8 mouse cellular contexts compared by ENCODE assay signal in genomic region chr10:81644162-81644561, GRCm38 (mm10). TPM values are rescaled to one million over a fixed set of nuclear protein-coding genes. Genes with fewer than 3 reads are reported as not detected.
DNase-seq lines count a peak whose midpoint lies in the region; ATAC-seq and TF ChIP-seq lines count a peak whose summit lies in the region.

No protein-coding gene starts in this region.

- peaks cover 17% of the 10 kb centered on the region for H3K79me2 ChIP-seq in C2C12 (ENCODE audit: control insufficient read depth, insufficient read depth)

- 56% methylated on average over 2 of the region's 2 CpGs for WGBS in heart, embryonic 11.5 days (ENCODE audit: insufficient replicate concordance)
- 62% methylated on average over 2 of the region's 2 CpGs for WGBS in forebrain, embryonic 12.5 days
- 41% methylated on average over 2 of the region's 2 CpGs for WGBS in liver, embryonic 14.5 days (ENCODE audit: insufficient replicate concordance)

- H3K9ac ChIP-seq in heart, embryonic 11.5 days (ENCODE audit: low read depth, low read length): peak overlapping the region; percentile 97
- H3K9ac ChIP-seq in forebrain, embryonic 12.5 days: peak overlapping the region; percentile 90
- H3K9ac ChIP-seq in liver, embryonic 14.5 days (replicated peaks): no peak overlapping the region; the same call in 1 of the 2 replicates

- peak overlapping the region; percentile 95 for H3K4me2 ChIP-seq in heart, embryonic 11.5 days
- H3K4me2 ChIP-seq in forebrain, embryonic 12.5 days: peak overlapping the region; percentile 93
- H3K4me2 ChIP-seq in liver, embryonic 14.5 days (ENCODE audit: low read depth): peak overlapping the region; percentile 70

- peaks cover 11% of the 10 kb centered on the region for H3K4me1 ChIP-seq in heart, embryonic 11.5 days (ENCODE audit: control insufficient read depth, insufficient read depth, low read length)
- H3K4me1 ChIP-seq in forebrain, embryonic 12.5 days: peaks cover 32% of the 10 kb centered on the region
- peaks cover 0 to 17% of the 10 kb centered on the region in 2 experiments; a peak in 3 of 4 replicates for H3K4me1 ChIP-seq in liver, embryonic 14.5 days (replicated peaks; ENCODE audit: control insufficient read depth in 2 of 2, insufficient read depth in 2 of 2, low read length in 1 of 2)

- H3K27ac ChIP-seq in heart, embryonic 11.5 days (ENCODE audit: low read depth, low read length): peak overlapping the region; percentile 98; the same call in 1 of the 2 replicates
- peak overlapping the region; percentile 97 for H3K27ac ChIP-seq in forebrain, embryonic 12.5 days
- H3K27ac ChIP-seq in liver, embryonic 14.5 days: no peak overlapping the region

- no peaks in the 10 kb centered on the region; the same call in 1 of the 2 replicates for H3K36me3 ChIP-seq in heart, embryonic 11.5 days (ENCODE audit: control insufficient read depth, insufficient read depth, low read length)
- no peaks in the 10 kb centered on the region for H3K36me3 ChIP-seq in C2C12 (ENCODE audit: control insufficient read depth, insufficient read depth)
- no peaks in the 10 kb centered on the region for H3K36me3 ChIP-seq in forebrain, embryonic 12.5 days (replicated peaks)
- no peaks in the 10 kb centered on the region for H3K36me3 ChIP-seq in liver, embryonic 14.5 days (replicated peaks; ENCODE audit: control insufficient read depth, insufficient read depth, low read depth)

- ATAC-seq in heart, embryonic 11.5 days (replicated peaks; ENCODE audit: insufficient number of reproducible peaks, low FRiP score, low TSS enrichment): no peak
- ATAC-seq in forebrain, embryonic 12.5 days (ENCODE audit: low FRiP score): peak; percentile 11; the same call in 1 of the 2 replicates
- ATAC-seq in liver, embryonic 14.5 days (ENCODE audit: insufficient read depth): no peak

- H3ac ChIP-seq in C2C12 (ENCODE audit: control insufficient read depth, insufficient read length, low read depth): peak overlapping the region; percentile 35

- H3K27me3 ChIP-seq in heart, embryonic 11.5 days (ENCODE audit: control insufficient read depth, insufficient read depth, low read length): no peaks in the 10 kb centered on the region
- no peaks in the 10 kb centered on the region for H3K27me3 ChIP-seq in C2C12 (ENCODE audit: control insufficient read depth, insufficient read depth, insufficient read length)
- H3K27me3 ChIP-seq in forebrain, embryonic 12.5 days: peaks cover 3% of the 10 kb centered on the region; the same call in 1 of the 2 replicates
- no peaks in the 10 kb centered on the region for H3K27me3 ChIP-seq in liver, embryonic 14.5 days (ENCODE audit: control insufficient read depth, insufficient read depth, low read length)

- no peaks in the 10 kb centered on the region for H3K9me3 ChIP-seq in heart, embryonic 11.5 days (replicated peaks; ENCODE audit: control insufficient read depth, low read length)
- H3K9me3 ChIP-seq in forebrain, embryonic 12.5 days: no peaks in the 10 kb centered on the region
- H3K9me3 ChIP-seq in liver, embryonic 14.5 days (ENCODE audit: control insufficient read depth, low read length): no peaks in the 10 kb centered on the region

- no peak for TF ChIP-seq EP300 in liver, embryonic 14.5 days (IDR thresholded peaks at IDR 0.05; ENCODE audit: low read depth)

- intact Hi-C loops in heart, postnatal 36 days (cut with DNase I): loop anchor here (5.0 kb wide), 2 partner anchors 403 to 528 kb away; partner anchors contain the start of gene Zfp873

- peak overlapping the region; percentile 77 for H3K4me3 ChIP-seq in heart, embryonic 11.5 days (ENCODE audit: low read depth, low read length)
- peak overlapping the region; percentile 51 for H3K4me3 ChIP-seq in C2C12 (ENCODE audit: insufficient read depth, poor library complexity, severe bottlenecking)
- peak overlapping the region; percentile 67 for H3K4me3 ChIP-seq in forebrain, embryonic 12.5 days (replicated peaks)
- peak overlapping the region; percentile 7 to 68; a peak in 3 of 4 replicates for H3K4me3 ChIP-seq in liver, embryonic 14.5 days (ENCODE audit: insufficient read depth in 1 of 2, low read depth in 2 of 2, low read length in 2 of 2)

- TF ChIP-seq CTCF in C2C12 (IDR thresholded peaks at IDR 0.05; ENCODE audit: control insufficient read depth, insufficient read depth, insufficient read length): no peak
- no peak for TF ChIP-seq CTCF in liver, embryonic 14.5 days (IDR thresholded peaks at IDR 0.05; ENCODE audit: low read depth)

- H3K79me3 ChIP-seq in C2C12 (ENCODE audit: low read depth): peaks cover 2% of the 10 kb centered on the region

- no peak for DNase-seq in heart, postnatal 36 days
- DNase-seq in liver, embryonic 14.5 days (ENCODE audit: low read depth in 3 of 3, low spot score in 3 of 3): no peak
- DNase-seq in urinary bladder, postnatal 14 days (ENCODE audit: low spot score): no peak
- DNase-seq in spleen, adult 18-20 months: no peak
- no peak for DNase-seq in frontal cortex, adult 2 months (ENCODE audit: extremely low spot score in 1 of 2, low spot score in 1 of 2)

TF ChIP-seq in C2C12, 6 proteins besides CTCF, POLR2A, EP300 and RAD21:
- TF ChIP-seq USF1 (IDR thresholded peaks at IDR 0.05; ENCODE audit: low read depth) (no peak), MAX (IDR thresholded peaks at IDR 0.05) (no peak), MYOG (IDR thresholded peaks at IDR 0.05; ENCODE audit: control insufficient read depth, extremely low read depth, insufficient read length) (no peak), MYOD1 (IDR thresholded peaks at IDR 0.05; ENCODE audit: control insufficient read depth, insufficient read length, low read depth) (no peak), FOSL1 (IDR thresholded peaks at IDR 0.05; ENCODE audit: insufficient read depth, low read length, poor library complexity, severe bottlenecking) (no peak), CEBPB (IDR thresholded peaks at IDR 0.05; ENCODE audit: low read depth) (no peak)

RNA-seq across cellular contexts. Expression of gene Gm10778, which starts 4.7 kb away (rescaled TPM):
- 2.9 and 3.3 TPM in 2 replicates for polyA plus RNA-seq in heart, embryonic 11.5 days (2014; fragmentation: Nextera tagmentation; extraction: Ambion mirVana)
- total RNA-seq in heart, postnatal 36 days (2021): 1 to 10 TPM; 1.7 to 2.5 TPM
- polyA plus RNA-seq in C2C12 (2012; fragmentation: generic; extraction: Trizol): 0.56 TPM
- polyA plus RNA-seq in forebrain, embryonic 12.5 days (2016; fragmentation: Nextera tagmentation; extraction: Ambion mirVana): 4.3 and 4.5 TPM in 2 replicates
- 0.31 and 0.97 TPM in 2 replicates for polyA plus RNA-seq in liver, embryonic 14.5 days (2012; rRNA removed)
- polyA plus RNA-seq in liver, embryonic 14.5 days (2014; fragmentation: Nextera tagmentation; extraction: Ambion mirVana): 0.67 and 1.5 TPM in 2 replicates
- 2.9 and 3.3 TPM in 2 replicates for polyA plus RNA-seq in frontal cortex, adult 2 months (2012; rRNA removed)

RNA-seq across cellular contexts. Expression of gene Ankrd24, which starts 15.8 kb away (rescaled TPM):
- 7.2 and 8.1 TPM in 2 replicates for polyA plus RNA-seq in heart, embryonic 11.5 days (2014; fragmentation: Nextera tagmentation; extraction: Ambion mirVana)
- total RNA-seq in heart, postnatal 36 days (2021): 10 to 100 TPM in 1 of 2 experiments, 1 to 10 TPM in 1; 8.0 to 11.7 TPM
- 8.5 TPM for polyA plus RNA-seq in C2C12 (2012; fragmentation: generic; extraction: Trizol)
- 6.2 and 7.4 TPM in 2 replicates for polyA plus RNA-seq in forebrain, embryonic 12.5 days (2016; fragmentation: Nextera tagmentation; extraction: Ambion mirVana)
- polyA plus RNA-seq in liver, embryonic 14.5 days (2012; rRNA removed): 5.6 and 6.1 TPM in 2 replicates
- polyA plus RNA-seq in liver, embryonic 14.5 days (2014; fragmentation: Nextera tagmentation; extraction: Ambion mirVana): 0.75 and 1.5 TPM in 2 replicates
- polyA plus RNA-seq in frontal cortex, adult 2 months (2012; rRNA removed): 106 and 108 TPM in 2 replicates

RNA-seq across cellular contexts. Expression of gene Sirt6, which starts 16.6 kb away (rescaled TPM):
- 21.5 and 27.3 TPM in 2 replicates for polyA plus RNA-seq in heart, embryonic 11.5 days (2014; fragmentation: Nextera tagmentation; extraction: Ambion mirVana)
- 1 to 10 TPM; 6.5 to 7.2 TPM for total RNA-seq in heart, postnatal 36 days (2021)
- 20.8 TPM for polyA plus RNA-seq in C2C12 (2012; fragmentation: generic; extraction: Trizol)
- 50.7 and 52.6 TPM in 2 replicates for polyA plus RNA-seq in forebrain, embryonic 12.5 days (2016; fragmentation: Nextera tagmentation; extraction: Ambion mirVana)
- polyA plus RNA-seq in liver, embryonic 14.5 days (2012; rRNA removed): 8.1 and 9.0 TPM in 2 replicates
- polyA plus RNA-seq in liver, embryonic 14.5 days (2014; fragmentation: Nextera tagmentation; extraction: Ambion mirVana): 5.3 and 5.9 TPM in 2 replicates
- polyA plus RNA-seq in frontal cortex, adult 2 months (2012; rRNA removed): 33.9 and 36.2 TPM in 2 replicates

RNA-seq across cellular contexts. Expression of gene BC025920, which starts 38.1 kb away (rescaled TPM):
- 0.25 and 0.63 TPM in 2 replicates for polyA plus RNA-seq in heart, embryonic 11.5 days (2014; fragmentation: Nextera tagmentation; extraction: Ambion mirVana)
- 1 to 10 TPM; 2.6 to 2.7 TPM for total RNA-seq in heart, postnatal 36 days (2021)
- polyA plus RNA-seq in C2C12 (2012; fragmentation: generic; extraction: Trizol): 0.25 TPM
- 2.2 and 2.7 TPM in 2 replicates for polyA plus RNA-seq in forebrain, embryonic 12.5 days (2016; fragmentation: Nextera tagmentation; extraction: Ambion mirVana)
- polyA plus RNA-seq in liver, embryonic 14.5 days (2012; rRNA removed): 2.3 and 2.4 TPM in 2 replicates
- polyA plus RNA-seq in liver, embryonic 14.5 days (2014; fragmentation: Nextera tagmentation; extraction: Ambion mirVana): 0.11 and 0.34 TPM in 2 replicates
- polyA plus RNA-seq in frontal cortex, adult 2 months (2012; rRNA removed): 4.1 and 5.2 TPM in 2 replicates

RNA-seq across cellular contexts. Expression of gene Tle6, which starts 43.3 kb away (rescaled TPM):
- 25.6 and 27.3 TPM in 2 replicates for polyA plus RNA-seq in heart, embryonic 11.5 days (2014; fragmentation: Nextera tagmentation; extraction: Ambion mirVana)
- 1 to 10 TPM; 7.5 to 8.5 TPM for total RNA-seq in heart, postnatal 36 days (2021)
- 8.6 TPM for polyA plus RNA-seq in C2C12 (2012; fragmentation: generic; extraction: Trizol)
- 3.1 and 4.3 TPM in 2 replicates for polyA plus RNA-seq in forebrain, embryonic 12.5 days (2016; fragmentation: Nextera tagmentation; extraction: Ambion mirVana)
- 4.5 and 4.8 TPM in 2 replicates for polyA plus RNA-seq in liver, embryonic 14.5 days (2012; rRNA removed)
- 5.6 and 5.8 TPM in 2 replicates for polyA plus RNA-seq in liver, embryonic 14.5 days (2014; fragmentation: Nextera tagmentation; extraction: Ambion mirVana)
- polyA plus RNA-seq in frontal cortex, adult 2 months (2012; rRNA removed): 12.8 and 17.4 TPM in 2 replicates

Comparison
In these comparisons a context has a peak if more than half of its experiments do, and no peak if none do; other contexts are left out.
1. RNA of gene Ankrd24, which starts 15.8 kb away (polyA plus RNA-seq): 106 to 108 TPM in frontal cortex, adult 2 months; 8.5 TPM in C2C12 (single experiment), 6.2 to 7.4 TPM in forebrain, embryonic 12.5 days, 7.2 to 8.1 TPM in heart, embryonic 11.5 days and 0.75 to 6.1 TPM in liver, embryonic 14.5 days; every median in the first group is over 10 times any median in the second.
2. Peak in every context shown above with its lines, with median percentiles within 50 percentile points of each other: H3K4me2 ChIP-seq and H3K4me3 ChIP-seq.